ENCODE assay signal across 11 mouse cellular contexts in the genomic region with DNA sequence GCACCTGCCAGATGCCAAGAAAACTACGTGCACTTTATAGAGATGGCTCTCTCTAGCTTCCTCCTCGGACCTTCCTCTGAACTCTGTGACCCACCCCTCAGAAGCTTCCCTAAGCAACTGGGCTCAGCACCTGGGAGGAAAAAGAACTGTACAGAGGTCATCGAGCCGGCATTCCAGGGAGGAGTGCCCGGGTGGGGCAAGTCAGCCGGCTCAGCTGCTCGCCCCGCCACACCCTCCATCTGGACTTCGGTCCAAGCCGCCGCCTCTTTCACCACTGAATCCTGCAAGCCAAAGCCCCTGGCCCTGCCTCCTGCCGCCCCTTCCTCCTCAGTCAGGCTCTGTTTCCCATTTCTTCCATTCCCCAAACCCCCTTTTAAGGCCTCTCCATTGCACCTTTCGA.
A peak's percentile ranks its signal among the peaks of the same experiment; 100 is the strongest.
DNase-seq lines count a peak whose midpoint lies in the region; ATAC-seq lines count a peak whose summit lies in the region.
"Had no signal": no experiment of that assay in that cellular context is flagged by ENCODE, and none has a peak within 500 bp of the region (broad histone marks: within the 10 kb centered on the region; RNA-seq: fewer than 3 reads in every experiment).

No protein-coding gene starts in this region.

- ATAC-seq in intestine, embryonic 15.5 days = peak; percentile 97
- no peak for ATAC-seq in midbrain, embryonic 11.5 days (ENCODE audit: low FRiP score)

- no peak overlapping the region for H3K9ac ChIP-seq in intestine, embryonic 15.5 days
- H3K9ac ChIP-seq in midbrain, embryonic 11.5 days (ENCODE audit: low read length) = no peak overlapping the region
- H3K9ac ChIP-seq: embryonic facial prominence, embryonic 15.5 days; lung, embryonic 14.5 days had no signal

- WGBS in intestine, embryonic 15.5 days = 29% methylated on average over 13 of the region's 13 CpGs
- WGBS in limb, embryonic 10.5 days = 41% methylated on average over 13 of the region's 13 CpGs
- 63% methylated on average over 13 of the region's 13 CpGs for WGBS in midbrain, embryonic 11.5 days

- peak; percentile 42 for DNase-seq in urinary bladder, postnatal 14 days (ENCODE audit: low spot score)
- DNase-seq in urinary bladder, postnatal 10 days (ENCODE audit: low spot score) = no peak
- DNase-seq in limb, embryonic 10.5 days (ENCODE audit: low spot score) = peak; percentile 60
- no peak for DNase-seq in layer of hippocampus, postnatal 25 days (ENCODE audit: extremely low spot score in 1 of 2, low spot score in 1 of 2)
- DNase-seq in midbrain, embryonic 11.5 days (ENCODE audit: low spot score, missing footprints) = no peak
- no peak for DNase-seq in cerebellum, adult 9-10 months
- DNase-seq: adrenal gland, postnatal 14 days; cerebellum, adult 2 months; lung, embryonic 14.5 days had no signal

- no peaks in the 10 kb centered on the region for H3K4me1 ChIP-seq in intestine, embryonic 15.5 days (replicated peaks)
- peaks cover 56% of the 10 kb centered on the region for H3K4me1 ChIP-seq in limb, embryonic 10.5 days
- no peaks in the 10 kb centered on the region for H3K4me1 ChIP-seq in midbrain, embryonic 11.5 days (ENCODE audit: control insufficient read depth, insufficient read depth, low read length)

- peak overlapping the region; percentile 25 for H3K4me2 ChIP-seq in intestine, embryonic 15.5 days (replicated peaks)
- no peak overlapping the region for H3K4me2 ChIP-seq in midbrain, embryonic 11.5 days
- H3K4me2 ChIP-seq: embryonic facial prominence, embryonic 15.5 days; lung, embryonic 14.5 days had no signal

- H3K36me3 ChIP-seq in intestine, embryonic 15.5 days = no peaks in the 10 kb centered on the region
- H3K36me3 ChIP-seq in limb, embryonic 10.5 days = no peaks in the 10 kb centered on the region
- no peaks in the 10 kb centered on the region for H3K36me3 ChIP-seq in midbrain, embryonic 11.5 days (ENCODE audit: control insufficient read depth, insufficient read depth, low read length)
- H3K36me3 ChIP-seq: embryonic facial prominence, embryonic 15.5 days had no signal

- no peaks in the 10 kb centered on the region for H3K9me3 ChIP-seq in intestine, embryonic 15.5 days
- H3K9me3 ChIP-seq in limb, embryonic 10.5 days (replicated peaks) = no peaks in the 10 kb centered on the region
- no peaks in the 10 kb centered on the region for H3K9me3 ChIP-seq in midbrain, embryonic 11.5 days (ENCODE audit: control insufficient read depth, low read length)
- H3K9me3 ChIP-seq: embryonic facial prominence, embryonic 15.5 days had no signal

- no peak overlapping the region for H3K27ac ChIP-seq in intestine, embryonic 15.5 days
- H3K27ac ChIP-seq in limb, embryonic 10.5 days = peak overlapping the region; percentile 61
- H3K27ac ChIP-seq in midbrain, embryonic 11.5 days (ENCODE audit: low read depth, low read length) = no peak overlapping the region
- H3K27ac ChIP-seq: embryonic facial prominence, embryonic 15.5 days had no signal

- H3K4me3 ChIP-seq in intestine, embryonic 15.5 days (replicated peaks) = no peak overlapping the region
- H3K4me3 ChIP-seq in limb, embryonic 10.5 days = 0 out of 2 replicates have a peak overlapping the region, but pooled peaks have one; percentile 8
- no peak overlapping the region for H3K4me3 ChIP-seq in midbrain, embryonic 11.5 days (ENCODE audit: low read depth, low read length)
- H3K4me3 ChIP-seq: embryonic facial prominence, embryonic 15.5 days had no signal

- H3K27me3 ChIP-seq in intestine, embryonic 15.5 days (replicated peaks) = no peaks in the 10 kb centered on the region
- H3K27me3 ChIP-seq in limb, embryonic 10.5 days (ENCODE audit: low read depth, poor library complexity, severe bottlenecking) = no peaks in the 10 kb centered on the region
- no peaks in the 10 kb centered on the region for H3K27me3 ChIP-seq in midbrain, embryonic 11.5 days (ENCODE audit: control insufficient read depth, insufficient read depth, low read length)
- H3K27me3 ChIP-seq: embryonic facial prominence, embryonic 15.5 days had no signal

Comparison
In these comparisons a context has a peak if more than half of its experiments do, and no peak if none do; other contexts are left out.
1. DNase-seq: peak in urinary bladder, postnatal 14 days (single experiment) and limb, embryonic 10.5 days (single experiment); none in urinary bladder, postnatal 10 days (single experiment), layer of hippocampus, postnatal 25 days (0 of 2), midbrain, embryonic 11.5 days (single experiment) and cerebellum, adult 9-10 months (single experiment).